Mouse (Mus musculus): Measurements from ENCODE around the gene Dcaf10. TPM values are rescaled to one million over a fixed set of nuclear protein-coding genes. Genes with fewer than 3 reads are reported as not detected.
"Not testable (repeated sequence)": the region's sequence is repeated elsewhere in the genome, so short reads cannot be mapped to it uniquely, and the experiment has no call there.

Dcaf10 gene
- total RNA-seq (2021) = 10 to 100 TPM; 20.9 TPM
- long read RNA-seq, experiment 1, full-length matches to known transcripts = 22 of 23 reads
- long read RNA-seq, experiment 1, partial matches to known transcripts = 0 of 23 reads
- long read RNA-seq, experiment 1, other reads (novel, unspliced or antisense) = 1 of 23 reads
- long read RNA-seq, experiment 2, full-length matches to known transcripts = 8 of 13 reads
- long read RNA-seq, experiment 2, partial matches to known transcripts = 1 of 13 reads
- long read RNA-seq, experiment 2, other reads (novel, unspliced or antisense) = 4 of 13 reads

DNA sequence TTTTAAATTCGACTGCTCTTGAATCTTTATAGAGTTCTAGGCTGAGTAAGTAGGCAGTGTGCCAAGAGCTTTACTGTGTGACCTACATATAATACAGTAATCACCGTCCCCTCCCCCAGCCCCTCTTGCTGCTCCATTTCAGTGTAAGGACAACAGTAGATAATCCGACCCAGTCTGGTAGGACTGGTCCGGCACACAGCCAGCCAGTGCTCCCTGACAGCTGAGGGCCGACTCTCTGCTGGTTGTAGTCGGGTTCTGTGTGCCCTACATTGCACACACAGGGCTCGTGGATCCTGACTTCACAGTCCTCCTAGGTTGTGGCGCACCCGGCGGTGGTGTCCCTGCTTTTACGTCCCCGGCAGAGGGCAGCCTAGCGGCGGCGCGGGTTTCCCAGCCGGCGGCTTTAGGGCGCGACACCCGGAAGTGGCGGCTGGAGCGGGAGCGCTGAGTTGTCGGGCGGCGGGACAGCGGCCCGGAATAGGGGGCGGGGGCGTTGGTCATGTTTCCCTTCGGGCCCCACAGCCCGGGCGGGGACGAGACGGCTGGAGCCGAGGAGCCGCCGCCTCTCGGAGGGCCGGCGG is at the start of gene Dcaf10:
Gene Dcaf10 (plus strand): TSS at position 433 of the 581 bp plus-strand sequence.
- intact Hi-C loops (cut with DNase I) = loop anchor here (2.0 kb wide), 1 partner anchor 21 kb away; no protein-coding TSS in a partner anchor
- DNase-seq (ENCODE audit: low spot score in 2 of 2) = peak; percentile 93

DNA sequence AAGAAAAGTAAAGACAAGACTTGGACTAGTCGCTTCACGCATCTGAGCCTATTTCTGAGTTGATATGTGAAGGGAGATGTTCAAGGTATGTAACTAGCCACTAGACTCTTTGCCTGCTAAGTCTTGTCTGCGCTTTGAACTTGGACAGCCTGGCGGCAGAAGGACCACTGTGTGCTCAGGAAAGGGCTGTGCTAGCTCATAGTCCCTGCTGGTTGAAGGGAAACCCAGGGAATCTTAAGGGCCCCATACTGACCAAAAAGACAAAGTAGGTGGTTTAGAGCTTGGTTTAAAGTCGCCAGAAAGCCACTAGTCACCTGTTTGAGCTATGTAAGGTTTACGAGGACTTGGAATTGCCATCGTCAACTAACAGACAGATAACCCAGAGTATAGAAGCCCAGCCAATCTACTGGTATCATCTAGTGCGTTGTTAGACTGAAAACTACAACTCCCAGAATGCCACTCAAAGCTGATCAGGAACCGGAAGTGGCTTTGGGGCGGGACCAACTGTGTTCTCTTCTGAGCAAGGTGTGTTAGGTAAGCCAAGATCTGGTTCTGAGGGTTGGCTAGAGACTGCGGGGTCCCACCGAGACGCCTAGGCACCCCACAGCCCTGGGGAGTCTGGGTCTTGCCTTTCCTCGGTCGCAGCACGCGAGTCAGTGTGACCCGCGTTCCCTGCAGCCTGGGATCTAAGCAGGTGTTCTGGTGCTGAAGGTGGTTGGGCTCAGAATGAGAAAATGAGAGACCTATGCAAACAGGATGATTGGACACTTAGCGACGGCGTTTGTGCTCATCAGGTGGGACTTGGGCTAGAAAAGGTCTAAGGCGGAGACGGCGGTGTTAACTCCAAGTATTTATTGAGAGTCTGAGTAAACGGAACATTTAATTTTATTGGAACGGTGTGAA is 45.0 kb upstream of the Dcaf10 start, which contains the start of gene Trmt10b:
Gene Trmt10b (plus strand): TSS at position 466 of the 903 bp plus-strand sequence.
- intact Hi-C loops (cut with DNase I) = no loop called here
- peak; percentile 73 to 83 for DNase-seq (ENCODE audit: low spot score in 2 of 2)

DNA sequence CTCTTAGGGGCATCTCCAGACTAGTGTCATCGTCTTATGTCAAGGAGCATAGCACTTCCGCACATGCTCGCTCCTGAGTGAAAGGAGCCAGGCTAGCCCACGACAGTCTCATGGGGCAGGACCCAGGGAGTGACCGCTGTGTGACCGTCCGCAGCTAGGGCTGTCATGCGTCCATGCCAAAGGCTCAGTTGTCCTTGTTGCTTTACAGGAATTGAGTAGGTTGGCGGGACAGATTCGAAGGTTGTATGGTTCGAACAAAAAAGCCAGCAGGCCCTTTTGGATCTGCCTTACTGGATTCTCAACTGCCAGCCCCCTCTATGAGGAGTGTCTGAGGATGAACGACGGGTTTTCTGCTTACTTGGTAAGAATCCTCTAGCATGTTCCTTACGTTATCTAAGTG is 36.4 kb upstream of the Dcaf10 start:
- DNase-seq (ENCODE audit: low spot score in 2 of 2) = no peak
- intact Hi-C loops (cut with DNase I) = no loop called here

DNA sequence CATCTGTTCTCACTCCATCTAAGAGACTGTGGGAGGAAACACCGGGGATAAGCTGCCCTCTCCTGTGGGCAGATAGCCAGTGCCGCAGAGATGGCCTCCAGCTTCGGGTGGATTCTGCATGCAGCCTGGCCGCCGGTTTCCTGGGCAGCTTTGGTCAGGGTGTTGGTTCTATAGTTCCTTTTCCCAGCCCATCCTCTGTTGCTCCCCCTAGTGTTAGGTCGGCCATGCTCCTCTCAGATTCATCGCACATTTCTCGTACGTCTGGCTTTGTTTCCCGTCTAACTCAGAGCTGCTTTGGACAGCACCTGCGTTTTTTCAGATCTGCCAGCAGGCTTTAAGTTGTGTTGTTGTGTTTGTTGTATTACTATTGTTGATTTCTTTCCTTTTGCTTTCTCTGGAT is 33.9 kb upstream of the Dcaf10 start:
- intact Hi-C loops (cut with DNase I) = no loop called here

DNA sequence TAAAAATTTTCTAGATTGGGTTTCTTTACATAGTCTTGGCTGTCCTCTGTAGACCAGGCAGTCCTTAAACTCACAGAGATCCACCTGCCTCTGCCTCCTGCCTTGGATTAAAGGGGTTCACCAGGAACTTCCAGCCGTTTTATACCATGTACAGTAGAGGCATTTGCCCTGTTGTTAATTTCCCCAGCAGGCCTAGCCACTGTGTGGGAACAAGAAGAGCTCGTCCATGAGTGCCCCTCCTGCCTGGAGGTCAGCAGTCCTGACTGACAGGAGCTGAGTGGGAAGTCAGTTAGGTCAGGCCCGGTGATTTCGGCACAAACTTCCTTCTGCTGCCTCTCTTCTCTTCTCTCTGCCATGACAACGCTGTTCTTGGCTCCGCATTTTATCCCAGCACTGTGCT is 33.3 kb upstream of the Dcaf10 start:
- intact Hi-C loops (cut with DNase I) = no loop called here
- no peak for DNase-seq (ENCODE audit: low spot score in 2 of 2)

More for the DNA sequence above, 33.9 kb upstream of the Dcaf10 start:
- DNase-seq (ENCODE audit: low spot score in 2 of 2) = peak in 1 of 2 experiments; percentile 18

DNA sequence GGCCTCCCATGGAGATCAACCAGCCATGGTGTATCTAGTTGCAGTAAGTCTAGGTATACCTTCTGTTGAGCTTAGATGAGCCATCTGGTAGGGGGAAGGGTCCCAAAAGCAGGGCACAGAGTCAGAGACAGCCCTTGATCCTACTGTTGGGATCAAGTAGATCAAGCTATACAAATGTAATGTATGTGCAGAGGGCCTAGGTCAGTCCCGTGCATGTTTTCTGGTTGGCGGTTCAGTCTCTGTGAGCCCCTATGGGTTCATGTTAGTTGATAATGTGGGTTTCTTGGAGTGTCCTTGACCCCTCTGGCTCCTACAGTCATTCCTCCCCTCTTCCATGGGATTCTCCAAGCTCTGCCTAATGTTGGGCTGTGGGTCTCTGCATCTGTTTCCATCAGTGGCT is 30.8 kb upstream of the Dcaf10 start:
- DNase-seq (ENCODE audit: low spot score in 2 of 2) = no peak
- intact Hi-C loops (cut with DNase I) = no loop called here

DNA sequence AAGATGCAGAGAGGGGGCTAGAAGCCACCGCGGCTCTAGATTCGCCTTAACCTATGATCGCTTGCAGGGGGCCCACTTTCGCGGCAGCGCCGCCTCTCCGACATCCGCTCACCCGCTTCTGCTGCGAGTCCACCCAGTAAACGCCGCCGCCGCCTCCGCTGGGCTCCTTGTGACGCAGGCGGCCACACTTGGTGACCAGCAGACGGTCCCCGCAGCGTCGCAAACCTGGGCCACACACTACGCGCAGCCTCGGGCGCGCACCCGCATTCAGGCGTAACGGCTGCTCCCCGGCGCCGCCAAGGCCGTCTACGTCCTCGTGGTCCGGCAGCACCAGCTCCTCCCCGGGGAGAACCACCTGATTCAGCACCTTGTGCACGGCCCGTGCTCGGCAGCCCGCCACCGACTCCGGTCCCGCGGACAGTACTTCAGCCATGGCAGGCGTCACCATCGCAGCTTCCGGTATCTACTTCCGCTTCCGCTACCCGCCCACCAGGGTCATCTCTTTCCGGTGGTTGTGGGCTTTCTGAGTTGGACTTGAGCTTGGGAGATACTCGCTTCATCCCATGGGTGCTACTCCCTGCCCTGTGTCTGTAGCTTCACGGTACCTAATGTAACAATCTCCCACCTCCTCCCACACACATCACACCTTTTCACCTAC is 21.6 kb upstream of the Dcaf10 start:
- intact Hi-C loops (cut with DNase I) = loop anchor here (2.0 kb wide), 1 partner anchor 23 kb away; the partner anchor contains the start of genes Dcaf10 and Exosc3

DNA sequence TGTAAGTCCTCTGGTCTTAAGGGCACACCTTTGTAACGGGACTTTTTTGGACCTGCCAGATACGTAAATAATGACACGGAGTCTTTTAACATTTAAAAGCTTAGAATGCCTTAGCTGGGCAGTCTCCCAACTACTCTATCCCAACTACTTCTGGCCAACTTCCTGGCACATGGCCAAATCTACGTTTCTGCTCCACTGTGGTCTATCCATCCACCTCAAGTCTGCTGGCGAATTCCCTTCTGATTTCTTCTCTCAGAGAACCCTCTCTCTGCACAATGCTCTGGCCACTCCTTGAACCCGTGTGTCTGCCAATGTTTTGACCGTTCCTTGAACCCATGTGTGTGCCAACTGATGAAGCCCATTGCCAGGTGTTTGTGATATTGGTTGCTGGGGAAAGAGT is 10.8 kb upstream of the Dcaf10 start:
- intact Hi-C loops (cut with DNase I) = no loop called here
- no peak for DNase-seq (ENCODE audit: low spot score in 2 of 2)

More for the DNA sequence above, 21.6 kb upstream of the Dcaf10 start:
- DNase-seq (ENCODE audit: low spot score in 2 of 2) = peak; percentile 83 to 88

DNA sequence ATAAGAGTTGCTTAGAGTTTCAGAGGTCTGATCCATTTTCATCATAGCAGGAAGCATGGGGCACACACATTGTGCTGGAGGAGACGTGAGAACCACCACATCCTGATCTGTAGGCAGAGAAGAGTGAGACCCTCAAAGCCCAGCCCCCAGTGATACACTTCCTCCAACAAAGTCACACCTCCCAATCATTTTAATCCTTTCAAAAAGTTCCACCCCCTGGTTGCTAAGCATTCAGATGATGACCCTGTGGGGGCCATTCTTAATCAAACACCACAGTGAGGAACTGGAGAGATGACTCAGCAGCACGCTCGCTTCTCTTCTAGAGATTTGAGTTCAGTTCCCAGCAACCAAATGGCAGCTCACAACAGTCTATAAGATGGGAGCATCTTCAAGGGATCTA is 9.4 kb upstream of the Dcaf10 start:
- intact Hi-C loops (cut with DNase I) = no loop called here

DNA sequence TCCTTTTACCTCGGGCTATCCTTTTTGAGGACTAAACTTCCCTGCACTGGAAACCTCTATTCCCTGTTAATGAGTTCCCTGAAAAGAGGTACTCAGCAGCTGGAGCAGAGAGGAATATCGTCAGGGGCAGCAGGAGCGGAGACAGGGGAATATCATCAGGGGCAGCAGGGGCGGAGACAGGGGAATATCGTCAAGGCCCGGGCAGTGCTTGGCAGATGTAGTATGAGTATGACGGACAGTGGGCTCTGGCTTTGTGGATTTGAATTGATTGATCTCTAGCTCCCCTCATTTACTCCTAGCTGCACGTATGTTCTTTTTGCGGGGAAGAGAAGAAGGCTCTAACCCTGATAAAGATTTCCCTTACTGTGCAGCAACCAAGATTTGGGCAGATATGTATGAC is 675 bp upstream of the Dcaf10 start:
- intact Hi-C loops (cut with DNase I) = no loop called here
- DNase-seq (ENCODE audit: low spot score in 2 of 2) = no peak

More for the DNA sequence above, 9.4 kb upstream of the Dcaf10 start:
- DNase-seq (ENCODE audit: low spot score in 2 of 2) = no peak

DNA sequence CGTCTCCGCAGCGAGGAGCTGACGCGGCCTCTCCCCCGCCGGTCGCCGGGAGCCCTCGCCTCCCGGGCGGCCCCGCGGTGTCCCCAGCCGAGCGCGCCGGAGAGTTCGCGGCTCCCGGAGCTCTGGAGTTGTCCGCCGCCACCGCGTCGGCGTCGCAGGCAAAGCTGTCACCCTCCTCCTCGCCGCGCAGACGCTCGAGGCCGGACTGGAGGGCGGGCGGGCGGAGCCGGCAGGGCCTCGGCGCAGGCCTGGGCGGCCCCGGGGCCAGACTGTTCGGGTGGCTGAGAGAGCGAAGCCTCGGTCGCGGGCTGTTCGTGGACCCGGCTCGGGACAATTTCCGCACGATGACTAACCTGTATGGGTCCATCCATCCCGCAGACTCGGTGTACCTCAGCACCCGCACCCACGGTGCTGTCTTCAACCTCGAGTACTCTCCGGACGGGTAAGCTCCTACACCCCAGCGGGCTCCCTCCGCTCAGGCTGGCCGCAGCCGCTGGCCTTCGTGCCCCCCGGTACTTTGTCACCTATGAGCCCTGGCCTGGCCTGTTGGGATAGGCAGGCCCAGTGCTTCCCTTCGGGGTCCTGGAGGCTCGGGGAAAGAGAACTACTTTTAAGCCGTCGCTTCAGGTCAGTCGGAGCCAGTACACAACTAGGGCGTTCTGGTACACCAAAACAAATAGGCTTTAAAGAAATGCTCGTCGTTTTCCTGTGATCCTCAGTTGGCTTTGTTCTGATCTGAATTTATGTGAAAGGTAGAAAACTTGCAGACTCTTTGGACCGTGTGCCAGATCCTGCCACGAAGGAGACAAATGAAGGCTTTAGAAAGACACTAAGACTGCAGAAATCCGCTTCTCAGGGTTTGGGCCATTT is 620 bp downstream of the Dcaf10 start, which contains the start of gene Exosc3:
Gene Exosc3 (minus strand): TSS at position 447 of the 870 bp plus-strand sequence.
- peak; percentile 25 to 39 for DNase-seq (ENCODE audit: low spot score in 2 of 2)
- intact Hi-C loops (cut with DNase I) = loop anchor here (2.0 kb wide), 1 partner anchor 22 kb away; no protein-coding TSS in a partner anchor

DNA sequence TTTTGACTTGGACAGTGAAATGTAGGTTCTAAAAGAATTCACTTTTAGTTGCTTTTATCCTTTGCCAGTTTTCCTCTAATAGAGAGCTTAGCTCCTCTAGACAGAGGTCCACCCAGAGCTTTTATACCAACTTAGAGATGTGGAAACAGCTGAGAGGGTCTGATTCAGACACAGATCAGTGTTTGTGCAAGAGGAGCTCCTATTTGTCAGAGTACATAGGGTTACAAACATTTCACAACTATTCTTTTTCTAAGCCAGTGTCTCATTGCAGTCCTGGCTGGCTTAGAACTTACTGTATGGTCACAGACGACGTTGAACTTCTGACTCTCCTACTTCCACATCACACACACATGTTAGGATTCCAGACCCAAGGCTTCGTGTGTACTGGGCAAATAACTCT is 14.8 kb downstream of the Dcaf10 start:
- intact Hi-C loops (cut with DNase I) = no loop called here
- DNase-seq (ENCODE audit: low spot score in 2 of 2) = no peak

DNA sequence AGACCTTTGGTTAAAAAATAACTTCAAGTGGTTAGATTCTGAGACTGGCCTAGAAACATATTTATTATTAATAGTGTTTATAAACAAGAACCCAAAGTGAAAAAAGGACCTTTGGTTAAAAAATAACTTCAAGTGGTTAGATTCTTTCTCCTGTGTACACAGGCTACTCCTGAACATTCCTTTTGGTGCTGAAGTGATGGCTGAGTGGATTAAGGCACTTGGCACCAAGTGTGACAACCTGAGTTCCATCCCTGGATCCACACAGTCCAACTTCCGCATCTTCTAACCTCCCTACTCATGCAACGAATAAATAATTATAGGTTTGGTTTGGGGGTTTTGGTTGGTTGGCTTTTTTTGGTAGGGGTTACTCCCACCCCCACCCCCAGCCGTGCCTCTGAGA is 29.4 kb downstream of the Dcaf10 start:
- DNase-seq (ENCODE audit: low spot score in 2 of 2) = no peak
- intact Hi-C loops (cut with DNase I) = no loop called here

DNA sequence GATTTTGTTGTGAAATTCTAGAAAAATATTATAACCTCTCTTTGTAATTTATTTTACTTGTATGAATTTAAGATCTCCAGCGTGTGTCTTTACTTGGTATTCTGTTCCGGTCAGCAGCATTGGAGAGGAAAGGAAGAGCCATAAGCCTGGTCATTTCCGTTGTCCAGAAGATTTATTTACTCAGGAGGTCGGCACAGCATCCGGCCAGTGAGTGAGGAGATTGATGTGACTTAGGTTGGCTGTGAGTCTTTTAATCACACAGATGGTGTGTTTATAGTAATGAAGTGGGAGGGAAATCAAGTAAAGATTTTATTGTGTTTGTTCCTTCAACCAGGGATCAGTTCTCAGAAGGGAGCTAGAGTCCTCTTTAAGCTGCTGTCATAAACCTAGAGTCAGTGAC is 33.0 kb downstream of the Dcaf10 start:
- intact Hi-C loops (cut with DNase I) = no loop called here

DNA sequence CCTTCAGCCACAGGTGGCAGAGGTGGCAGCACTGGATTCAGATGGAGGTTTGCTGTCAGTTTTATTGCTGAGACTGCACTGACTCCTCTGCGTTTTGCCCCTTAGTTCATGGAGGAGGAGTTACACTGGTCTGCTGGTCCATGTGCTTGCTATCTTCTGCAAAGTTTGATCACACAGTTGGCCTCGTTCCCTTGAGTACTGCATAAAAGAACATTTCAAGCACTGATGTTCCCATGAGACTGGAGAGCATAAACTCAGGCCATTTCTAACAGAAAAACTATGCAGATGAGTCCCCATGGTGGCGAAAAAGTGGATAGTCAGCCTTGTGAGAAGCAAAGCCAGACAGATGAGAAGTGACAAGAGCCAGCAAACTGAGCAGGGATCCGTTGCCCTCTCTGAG is 34.7 kb downstream of the Dcaf10 start:
- no peak for DNase-seq (ENCODE audit: low spot score in 2 of 2)
- intact Hi-C loops (cut with DNase I) = no loop called here

More for the DNA sequence above, 33.0 kb downstream of the Dcaf10 start:
- DNase-seq (ENCODE audit: low spot score in 2 of 2) = no peak

DNA sequence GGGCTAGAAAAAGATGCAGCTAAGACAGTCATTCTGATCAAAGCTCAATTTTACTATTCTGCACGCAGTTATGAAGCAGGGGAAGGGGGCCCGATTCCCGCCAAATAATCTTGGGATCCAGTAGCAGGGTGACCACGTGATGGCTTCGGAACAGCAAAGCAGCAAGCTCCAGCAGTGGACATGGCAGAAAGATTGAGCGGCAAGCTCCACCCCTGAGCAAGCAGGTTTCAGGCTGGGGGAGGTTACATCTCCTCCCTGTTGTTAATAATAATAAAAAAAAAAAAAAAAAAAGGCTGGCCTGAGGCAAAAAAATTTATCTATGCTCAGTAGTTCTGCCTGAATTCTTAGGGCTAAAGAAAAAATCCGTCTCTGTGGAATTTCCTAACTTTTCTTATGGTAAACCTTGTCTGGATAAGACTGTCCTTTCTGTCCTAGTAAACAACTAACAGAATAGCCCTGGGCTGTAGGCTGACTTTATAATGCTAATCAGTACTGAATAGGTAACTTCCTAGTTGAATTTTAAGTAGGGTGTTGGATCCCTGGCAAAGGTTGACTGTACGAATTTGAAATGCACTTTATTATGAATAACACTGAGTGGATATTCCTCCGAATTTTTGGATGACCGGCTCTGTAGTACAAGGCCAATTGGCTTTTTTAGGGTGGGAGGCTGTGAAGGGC is 39.1 kb downstream of the Dcaf10 start:
- intact Hi-C loops (cut with DNase I); DNase-seq (ENCODE audit: low spot score in 2 of 2): not testable (repeated sequence)

DNA sequence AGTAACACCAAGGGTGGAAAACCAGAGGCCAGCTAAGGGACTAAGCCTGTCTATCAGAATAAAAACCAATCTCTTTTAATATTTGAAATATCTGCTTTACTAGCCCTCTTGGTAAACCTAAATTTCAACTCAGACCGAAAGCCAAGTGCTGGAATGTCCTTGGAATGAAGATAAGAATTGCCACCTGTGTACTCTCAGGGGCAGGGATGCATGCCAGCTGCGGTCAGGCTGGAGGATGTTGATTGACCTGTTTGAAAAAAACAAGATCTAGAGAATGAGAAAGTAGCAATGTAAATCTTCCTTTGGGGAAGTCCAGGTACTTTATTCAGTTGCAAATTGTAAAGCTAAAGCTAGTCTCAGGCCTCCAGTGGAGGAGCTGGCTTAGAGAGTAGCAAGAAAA is 40.2 kb downstream of the Dcaf10 start:
- DNase-seq (ENCODE audit: low spot score in 2 of 2); intact Hi-C loops (cut with DNase I): not testable (repeated sequence)

DNA sequence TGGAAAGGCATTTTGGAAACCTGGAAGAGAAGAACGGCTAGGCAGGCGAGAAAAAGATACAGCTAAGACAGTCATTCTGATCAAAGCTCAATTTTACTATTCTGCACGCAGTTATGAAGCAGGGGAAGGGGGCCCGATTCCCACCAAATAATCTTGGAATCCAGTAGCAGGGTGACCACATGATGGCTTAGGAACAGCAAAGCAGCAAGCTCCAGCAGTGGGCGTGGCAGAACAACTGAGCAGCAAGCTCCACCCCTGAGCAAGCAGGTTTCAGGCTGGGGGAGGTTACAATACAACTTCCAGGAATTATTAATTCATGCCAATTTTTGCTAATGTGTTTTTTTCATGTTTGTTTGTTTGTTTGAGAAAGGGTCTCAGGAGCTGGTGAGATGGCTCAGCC is 45.4 kb downstream of the Dcaf10 start:
- DNase-seq (ENCODE audit: low spot score in 2 of 2); intact Hi-C loops (cut with DNase I): not testable (repeated sequence)

All from left cerebral cortex, postnatal 14 days (tissue).